Mouse (Mus musculus): ENCODE results near the gene Smok3c. TPM values are rescaled to one million over a fixed set of nuclear protein-coding genes. Genes with fewer than 3 reads are reported as not detected.

The Smok3c gene
- polyA plus RNA-seq, 1 experiment from 2014 or later = not detected

DNA sequence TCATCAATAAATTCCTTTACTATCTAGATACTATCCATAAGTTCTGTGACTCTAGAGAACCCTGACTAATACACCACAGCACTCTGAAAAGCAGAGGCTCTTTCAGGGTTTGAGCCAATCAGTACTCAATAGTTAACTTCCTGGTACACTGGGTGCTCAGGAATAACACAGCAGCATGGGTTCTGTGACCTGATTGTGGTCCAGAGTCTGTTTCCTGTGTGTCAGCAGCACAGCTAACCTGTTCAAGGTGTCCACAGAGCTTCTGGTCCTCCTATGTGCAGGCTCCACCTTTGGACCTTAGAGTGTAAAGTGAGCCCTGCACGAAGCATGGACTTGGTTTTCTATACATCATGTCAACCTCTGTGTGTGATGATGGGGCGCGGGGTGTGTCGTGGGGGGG, 20.8 kb downstream of the Smok3c start:
- DNase-seq (ENCODE audit: low spot score) (no peak), ATAC-seq (no peak)
- Histone ChIP-seq H3K4me2 (replicated peaks; ENCODE audit: low read depth, low read length) (no peak overlapping the region), H3K9ac (replicated peaks; ENCODE audit: low read depth) (no peak overlapping the region), H3K27me3 (replicated peaks; ENCODE audit: insufficient read depth, low read length) (no peaks in the 10 kb centered on the region), H3K4me1 (ENCODE audit: insufficient read depth, low read depth, low read length) (no peaks in the 10 kb centered on the region), H3K4me3 (ENCODE audit: low read depth, low read length) (no peak overlapping the region), H3K36me3 (ENCODE audit: insufficient read depth, low read length) (no peaks in the 10 kb centered on the region), H3K9me3 (ENCODE audit: low read length) (no peaks in the 10 kb centered on the region), H3K27ac (ENCODE audit: low read length) (no peak overlapping the region)
- TF ChIP-seq CTCF (IDR thresholded peaks at IDR 0.05) (no peak), EP300 (IDR thresholded peaks at IDR 0.05) (no peak)
- WGBS = 87% methylated on average over 4 of the region's 4 CpGs

DNA sequence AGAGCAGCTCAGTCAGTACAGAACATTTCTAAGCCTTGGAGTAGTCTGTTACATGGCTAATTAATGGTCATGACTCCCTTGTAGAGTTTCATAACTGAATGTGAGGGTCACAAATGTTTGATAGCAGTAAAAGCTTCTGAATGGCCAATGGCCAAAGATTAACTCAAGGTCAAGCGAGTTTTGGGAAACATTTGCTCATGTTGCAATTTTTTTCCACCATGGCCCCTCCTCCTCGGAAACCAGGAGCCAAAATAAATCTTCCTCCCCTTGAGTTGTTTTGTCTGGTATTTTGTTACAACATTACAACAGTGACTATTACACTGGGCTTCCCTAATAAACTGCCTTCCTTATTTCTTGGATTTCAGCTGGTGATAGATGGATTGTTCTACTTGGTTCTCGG, 22.7 kb downstream of the Smok3c start:
- H3K4me1 ChIP-seq (ENCODE audit: insufficient read depth, low read depth, low read length) = no peaks in the 10 kb centered on the region
- H3K36me3 ChIP-seq (ENCODE audit: insufficient read depth, low read length) = no peaks in the 10 kb centered on the region
- no peaks in the 10 kb centered on the region for H3K27me3 ChIP-seq (replicated peaks; ENCODE audit: insufficient read depth, low read length)
- H3K9me3 ChIP-seq (ENCODE audit: low read length) = no peaks in the 10 kb centered on the region
- no peak overlapping the region for H3K9ac ChIP-seq (replicated peaks; ENCODE audit: low read depth)
- 63% methylated on average over 3 of the region's 3 CpGs for WGBS
- H3K4me2 ChIP-seq (replicated peaks; ENCODE audit: low read depth, low read length) = no peak overlapping the region
- ATAC-seq = no peak
- TF ChIP-seq CTCF (IDR thresholded peaks at IDR 0.05) (no peak), EP300 (IDR thresholded peaks at IDR 0.05) (no peak)
- no peak overlapping the region for H3K4me3 ChIP-seq (ENCODE audit: low read depth, low read length)
- H3K27ac ChIP-seq (ENCODE audit: low read length) = no peak overlapping the region
- DNase-seq (ENCODE audit: low spot score) = no peak

DNA sequence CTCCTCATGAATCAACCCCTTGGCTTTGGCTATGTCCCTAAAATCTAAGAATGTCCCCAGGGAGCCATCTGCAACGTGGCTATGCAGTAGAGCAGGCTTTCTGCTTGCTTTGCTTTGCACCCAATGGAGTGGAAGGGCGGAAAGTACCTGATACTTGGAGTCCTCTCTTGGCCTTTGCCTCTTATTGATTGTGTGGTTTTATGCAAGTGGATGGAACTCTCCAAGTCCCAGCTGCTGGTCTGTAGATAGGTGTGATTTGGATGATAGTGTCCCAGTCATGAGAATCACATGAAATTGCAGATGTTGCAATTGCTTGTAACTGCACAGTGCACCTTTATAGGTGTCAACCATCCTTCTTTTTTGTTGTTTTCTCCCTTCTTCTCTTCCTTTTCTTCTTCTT, 23.2 kb downstream of the Smok3c start:
- 52% methylated on average over 2 of the region's 2 CpGs for WGBS

GRCm38 (mm10) chr5:138080456-138080855, 27.5 kb downstream of the Smok3c start:
- no peaks in the 10 kb centered on the region; the same call in 1 of the 2 replicates for H3K4me1 ChIP-seq (ENCODE audit: insufficient read depth, low read depth, low read length)
- WGBS = 87% methylated on average over 5 of the region's 5 CpGs

More for the DNA sequence above, 23.2 kb downstream of the Smok3c start:
- Histone ChIP-seq H3K4me3 (ENCODE audit: low read depth, low read length) (no peak overlapping the region), H3K9me3 (ENCODE audit: low read length) (no peaks in the 10 kb centered on the region), H3K27ac (ENCODE audit: low read length) (no peak overlapping the region), H3K36me3 (ENCODE audit: insufficient read depth, low read length) (no peaks in the 10 kb centered on the region), H3K4me1 (ENCODE audit: insufficient read depth, low read depth, low read length) (no peaks in the 10 kb centered on the region), H3K4me2 (replicated peaks; ENCODE audit: low read depth, low read length) (no peak overlapping the region), H3K9ac (replicated peaks; ENCODE audit: low read depth) (no peak overlapping the region), H3K27me3 (replicated peaks; ENCODE audit: insufficient read depth, low read length) (no peaks in the 10 kb centered on the region)
- no peak for ATAC-seq
- no peak for DNase-seq (ENCODE audit: low spot score)
- TF ChIP-seq EP300 (IDR thresholded peaks at IDR 0.05) (no peak), CTCF (IDR thresholded peaks at IDR 0.05) (no peak)

DNA sequence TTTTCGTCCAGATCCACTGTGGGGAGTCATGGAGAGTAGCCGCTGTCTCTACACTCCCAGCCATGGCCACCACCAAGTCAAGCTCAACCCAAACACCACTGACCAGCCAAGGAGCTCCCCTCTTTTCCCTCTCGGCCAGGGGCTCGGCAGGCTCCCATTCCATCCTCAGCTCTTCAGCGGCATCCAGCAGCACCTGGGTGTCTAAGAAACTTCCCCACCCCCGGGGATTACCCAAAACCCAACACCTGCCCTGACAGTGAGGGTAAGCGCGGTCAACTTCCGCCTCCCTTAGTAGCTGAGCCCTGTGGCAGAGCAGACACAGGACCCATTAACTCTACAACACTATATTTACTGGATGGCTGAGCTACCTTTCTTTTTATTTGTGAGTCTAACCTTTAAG, 28.5 kb downstream of the Smok3c start:
- no peak for DNase-seq (ENCODE audit: low spot score)

More at GRCm38 (mm10) chr5:138080456-138080855, 27.5 kb downstream of the Smok3c start:
- no peaks in the 10 kb centered on the region for H3K9me3 ChIP-seq (ENCODE audit: low read length)
- H3K27me3 ChIP-seq (replicated peaks; ENCODE audit: insufficient read depth, low read length) = no peaks in the 10 kb centered on the region
- TF ChIP-seq CTCF (IDR thresholded peaks at IDR 0.05) (no peak), EP300 (IDR thresholded peaks at IDR 0.05) (no peak)
- H3K27ac ChIP-seq (ENCODE audit: low read length) = no peak overlapping the region
- no peak overlapping the region for H3K9ac ChIP-seq (replicated peaks; ENCODE audit: low read depth)
- no peak overlapping the region for H3K4me3 ChIP-seq (ENCODE audit: low read depth, low read length)
- DNase-seq (ENCODE audit: low spot score) = no peak
- no peak for ATAC-seq
- no peaks in the 10 kb centered on the region for H3K36me3 ChIP-seq (ENCODE audit: insufficient read depth, low read length)
- no peak overlapping the region for H3K4me2 ChIP-seq (replicated peaks; ENCODE audit: low read depth, low read length)

DNA sequence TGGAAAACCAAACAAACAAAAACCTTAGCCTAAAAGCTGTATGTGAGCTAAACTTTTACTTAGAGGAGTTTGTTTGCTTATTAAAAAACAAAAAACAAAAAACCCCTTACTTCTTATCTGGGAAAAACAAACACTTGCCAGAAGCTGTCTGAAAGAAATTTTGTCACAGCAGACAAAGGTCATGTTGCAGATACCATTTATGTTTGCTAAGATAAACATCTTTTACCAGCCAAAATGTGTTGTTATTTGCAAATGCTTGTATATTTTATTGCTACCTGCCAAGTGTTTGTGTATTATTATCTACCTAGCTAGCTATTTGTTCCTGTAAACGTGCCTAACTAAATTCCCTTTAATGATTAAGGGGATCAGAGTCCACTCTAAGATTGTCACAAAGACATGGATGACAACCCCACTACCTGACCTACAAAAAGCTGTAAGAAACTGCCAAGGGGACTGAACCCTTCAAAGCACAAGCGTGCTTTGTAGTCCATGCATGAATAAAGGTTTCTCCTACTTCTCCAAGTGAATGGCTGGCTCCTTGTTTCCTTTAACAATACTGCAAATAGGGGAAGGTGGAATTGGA, 30.4 kb downstream of the Smok3c start:
- WGBS = 53% methylated on average over 2 of the region's 2 CpGs
- Histone ChIP-seq H3K9ac (replicated peaks; ENCODE audit: low read depth) (no peak overlapping the region), H3K4me2 (replicated peaks; ENCODE audit: low read depth, low read length) (no peak overlapping the region), H3K9me3 (ENCODE audit: low read length) (no peaks in the 10 kb centered on the region), H3K27me3 (replicated peaks; ENCODE audit: insufficient read depth, low read length) (no peaks in the 10 kb centered on the region), H3K27ac (ENCODE audit: low read length) (no peak overlapping the region), H3K36me3 (ENCODE audit: insufficient read depth, low read length) (no peaks in the 10 kb centered on the region), H3K4me1 (ENCODE audit: insufficient read depth, low read depth, low read length) (peaks cover 11% of the 10 kb centered on the region; the same call in 1 of the 2 replicates), H3K4me3 (ENCODE audit: low read depth, low read length) (no peak overlapping the region)
- no peak for DNase-seq (ENCODE audit: low spot score)
- TF ChIP-seq EP300 (IDR thresholded peaks at IDR 0.05) (no peak), CTCF (IDR thresholded peaks at IDR 0.05) (no peak)
- no peak for ATAC-seq

More for the DNA sequence above, 28.5 kb downstream of the Smok3c start:
- Histone ChIP-seq H3K4me1 (ENCODE audit: insufficient read depth, low read depth, low read length) (peaks cover 3% of the 10 kb centered on the region; the same call in 1 of the 2 replicates), H3K27me3 (replicated peaks; ENCODE audit: insufficient read depth, low read length) (no peaks in the 10 kb centered on the region), H3K4me3 (ENCODE audit: low read depth, low read length) (no peak overlapping the region), H3K9ac (replicated peaks; ENCODE audit: low read depth) (no peak overlapping the region), H3K9me3 (ENCODE audit: low read length) (no peaks in the 10 kb centered on the region), H3K36me3 (ENCODE audit: insufficient read depth, low read length) (no peaks in the 10 kb centered on the region), H3K4me2 (replicated peaks; ENCODE audit: low read depth, low read length) (no peak overlapping the region), H3K27ac (ENCODE audit: low read length) (no peak overlapping the region)
- ATAC-seq = no peak
- TF ChIP-seq CTCF (IDR thresholded peaks at IDR 0.05) = no peak
- no peak for TF ChIP-seq EP300 (IDR thresholded peaks at IDR 0.05)
- WGBS = 88% methylated on average over 9 of the region's 9 CpGs

Measured in lung, postnatal 0 days (tissue).